Mouse (Mus musculus): ENCODE results near the gene Zfp688. TPM values are rescaled to one million over a fixed set of nuclear protein-coding genes. Genes with fewer than 3 reads are reported as not detected.
A peak's percentile ranks its signal among the peaks of the same experiment; 100 is the strongest.
"Not testable (repeated sequence)": the region's sequence is repeated elsewhere in the genome, so short reads cannot be mapped to it uniquely, and the experiment has no call there.

The Zfp688 gene
- total RNA-seq (2021): 10 to 100 TPM; 10.6 to 10.7 TPM
- long read RNA-seq, experiment 1, partial matches to known transcripts: 0 of 16 reads
- long read RNA-seq, experiment 1, other reads (novel, unspliced or antisense): 8 of 16 reads
- long read RNA-seq, experiment 2, partial matches to known transcripts: 0 of 9 reads
- long read RNA-seq, experiment 2, other reads (novel, unspliced or antisense): 4 of 9 reads

DNA sequence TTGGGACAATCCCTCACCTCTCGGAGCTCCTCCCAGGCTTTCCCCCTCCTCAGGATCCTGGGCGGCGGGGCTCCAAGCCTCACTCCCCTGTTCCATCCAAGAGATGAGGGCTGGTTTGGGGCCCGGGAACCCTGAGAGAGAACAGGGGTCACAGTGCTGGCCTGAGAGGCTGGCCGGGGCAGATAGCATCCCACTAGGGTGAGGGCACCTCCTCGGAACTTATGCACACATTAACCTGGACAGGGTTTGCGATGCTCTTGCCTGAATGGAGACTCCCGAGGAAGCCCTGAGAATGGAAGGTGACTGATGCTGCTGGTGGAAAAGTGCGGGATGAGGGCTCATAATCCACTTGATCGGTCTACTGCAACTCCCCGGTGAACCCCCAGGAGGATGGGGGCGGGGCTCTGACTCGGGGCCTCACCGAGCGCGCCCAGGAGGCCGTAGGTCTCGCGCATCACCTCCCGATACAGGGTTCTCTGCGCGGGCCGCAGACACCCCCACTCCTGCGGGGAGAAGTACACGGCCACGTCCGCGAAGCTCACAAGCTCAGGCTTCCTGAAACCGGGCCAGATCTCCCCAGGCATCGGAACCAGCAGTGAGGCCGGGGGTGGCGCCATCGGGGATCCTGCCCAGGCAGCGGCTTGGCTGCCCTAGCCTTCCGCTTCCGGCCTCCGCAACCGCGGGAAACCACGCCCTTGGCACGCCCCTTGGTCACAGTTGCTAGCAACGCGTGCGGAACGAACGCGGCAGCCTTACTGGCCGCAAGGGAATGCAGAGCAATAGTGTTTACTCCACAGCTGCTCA is at the start of gene Zfp688:
Zfp688 (minus strand) TSS at position 681 of the 804 bp plus-strand sequence.
- peak; percentile 89 to 90 for DNase-seq (ENCODE audit: low spot score in 2 of 2)

GRCm38 (mm10) chr7:127471646-127472010 is 49.8 kb upstream of the Zfp688 start:
- no peak for DNase-seq (ENCODE audit: low spot score in 2 of 2)

DNA sequence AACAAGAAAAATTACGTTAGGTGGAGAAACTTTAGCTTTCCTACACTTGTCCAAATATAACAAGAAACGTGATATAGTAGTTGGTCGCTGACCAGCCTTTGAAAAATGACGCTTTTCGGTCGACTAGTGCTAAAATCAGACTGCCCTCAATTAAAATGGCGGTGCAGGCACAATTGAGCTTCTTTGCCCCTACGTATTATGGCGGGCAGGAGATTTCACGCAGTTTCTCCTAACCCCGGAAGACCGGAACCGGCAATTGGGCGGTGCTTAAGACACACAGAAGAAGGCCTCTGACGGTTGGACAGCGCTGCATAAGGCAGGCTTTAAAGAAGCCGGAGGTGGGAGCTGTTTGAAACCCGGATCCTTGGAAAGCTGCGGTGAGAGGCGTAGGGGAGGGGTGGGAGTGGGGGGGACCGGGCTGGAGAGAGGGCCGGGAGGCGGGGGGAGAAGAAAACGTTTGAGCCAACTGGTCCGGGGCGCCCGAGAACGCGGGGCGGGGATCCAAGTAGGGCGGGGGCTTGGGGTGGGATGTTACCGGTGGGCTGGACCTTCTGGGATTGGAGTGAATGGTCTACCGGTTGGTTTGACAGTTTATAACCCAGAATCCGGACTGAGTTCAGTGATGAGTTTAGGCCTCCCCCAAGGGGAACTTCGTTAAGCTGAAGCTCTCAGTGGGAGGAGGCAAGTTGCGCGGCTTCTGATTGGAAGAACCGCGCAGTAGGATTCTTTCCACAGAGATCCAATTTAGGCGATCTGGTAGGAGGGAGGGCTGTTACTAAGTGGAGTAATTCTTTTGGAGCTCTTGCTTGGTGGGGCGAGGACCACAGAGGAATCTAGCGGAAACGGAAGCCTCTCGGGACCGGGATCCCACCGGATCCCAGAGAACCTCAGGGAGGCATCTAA is 49.1 kb upstream of the Zfp688 start:
- DNase-seq (ENCODE audit: low spot score in 2 of 2): peak; percentile 90 to 97

GRCm38 (mm10) chr7:127470011-127470715 is 48.3 kb upstream of the Zfp688 start:
- DNase-seq (ENCODE audit: low spot score in 2 of 2): peak in 1 of 2 experiments; percentile 20

DNA sequence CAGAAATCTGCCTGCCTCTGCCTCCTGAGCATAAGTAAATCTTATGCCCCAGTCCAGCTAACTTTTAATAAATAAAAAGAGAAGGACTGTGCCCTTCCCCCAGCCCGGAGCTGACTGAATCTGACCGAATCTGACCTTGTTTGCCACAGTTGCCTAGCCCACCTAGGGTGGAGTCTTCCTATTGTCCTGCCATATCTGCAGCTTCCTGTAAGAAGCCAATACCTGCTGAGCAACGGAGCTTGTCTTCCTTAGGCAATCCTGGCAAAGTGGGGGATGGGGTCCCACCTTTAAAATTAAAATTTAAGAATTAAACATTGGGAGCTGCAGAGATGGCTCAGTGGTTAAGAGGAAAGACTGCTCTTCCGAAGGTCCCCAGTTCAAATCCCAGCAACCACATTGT is 44.7 kb upstream of the Zfp688 start:
- DNase-seq (ENCODE audit: low spot score in 2 of 2): no peak

DNA sequence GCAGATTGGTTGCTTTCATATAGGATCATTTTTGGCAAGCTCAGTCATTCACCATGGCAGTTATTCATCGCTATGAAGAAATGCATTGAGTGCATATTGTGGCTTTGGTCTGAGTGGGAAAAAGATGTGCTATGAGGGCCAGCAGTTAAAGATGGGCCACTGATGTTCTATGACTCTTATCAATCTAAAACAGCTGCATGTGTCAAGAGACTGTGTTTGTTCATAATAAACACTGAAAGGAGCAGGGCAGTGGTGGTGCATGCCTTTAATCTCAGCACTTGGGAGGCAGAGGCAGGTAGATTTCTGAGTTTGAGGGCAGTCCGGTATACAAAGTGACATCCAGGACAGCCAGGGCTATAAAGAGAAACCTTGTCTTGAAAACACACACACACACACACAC is 43.8 kb upstream of the Zfp688 start:
- not testable (repeated sequence) for DNase-seq (ENCODE audit: low spot score in 2 of 2)

DNA sequence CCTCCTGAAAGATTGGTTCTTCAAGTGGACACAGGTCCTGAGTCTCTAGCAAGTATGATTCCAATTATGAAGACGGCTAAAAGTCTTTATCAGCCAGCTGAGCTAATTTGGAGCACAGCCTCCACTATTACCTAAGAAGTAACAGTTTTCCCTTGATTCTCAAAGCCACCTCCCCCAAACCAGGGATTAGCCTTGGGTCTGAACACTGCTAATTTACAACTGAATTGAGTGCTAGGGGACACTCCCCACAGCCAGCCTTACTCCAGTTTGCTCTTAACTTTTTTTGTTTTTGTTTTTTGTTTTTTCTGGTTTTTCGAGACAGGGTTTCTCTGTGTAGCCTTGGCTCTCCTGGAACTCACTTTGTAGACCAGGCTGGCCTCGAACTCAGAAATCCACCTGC is 43.3 kb upstream of the Zfp688 start:
- no peak for DNase-seq (ENCODE audit: low spot score in 2 of 2)

DNA sequence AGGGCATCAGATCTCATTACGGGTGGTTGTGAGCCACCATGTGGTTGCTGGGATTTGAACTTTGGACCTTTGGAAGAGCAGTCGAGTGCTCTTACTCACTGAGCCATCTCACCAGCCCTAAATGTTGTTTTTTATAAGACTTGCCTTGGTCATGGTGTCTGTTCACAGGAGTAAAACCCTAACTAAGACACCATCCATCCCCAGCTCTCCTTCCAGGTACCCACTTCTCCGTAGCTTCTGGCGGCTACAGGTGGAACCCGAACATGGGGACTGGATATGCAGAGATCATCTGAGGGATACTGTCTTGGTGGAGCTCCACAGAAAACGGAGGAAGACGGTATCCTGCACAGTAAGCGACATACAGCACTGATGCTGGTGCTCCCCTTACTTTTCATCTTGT is 37.4 kb upstream of the Zfp688 start, which contains the start of gene Prr14:
Prr14 (plus strand) TSS at position 301 of the 400 bp plus-strand sequence.
- DNase-seq (ENCODE audit: low spot score in 2 of 2): not testable (repeated sequence)

DNA sequence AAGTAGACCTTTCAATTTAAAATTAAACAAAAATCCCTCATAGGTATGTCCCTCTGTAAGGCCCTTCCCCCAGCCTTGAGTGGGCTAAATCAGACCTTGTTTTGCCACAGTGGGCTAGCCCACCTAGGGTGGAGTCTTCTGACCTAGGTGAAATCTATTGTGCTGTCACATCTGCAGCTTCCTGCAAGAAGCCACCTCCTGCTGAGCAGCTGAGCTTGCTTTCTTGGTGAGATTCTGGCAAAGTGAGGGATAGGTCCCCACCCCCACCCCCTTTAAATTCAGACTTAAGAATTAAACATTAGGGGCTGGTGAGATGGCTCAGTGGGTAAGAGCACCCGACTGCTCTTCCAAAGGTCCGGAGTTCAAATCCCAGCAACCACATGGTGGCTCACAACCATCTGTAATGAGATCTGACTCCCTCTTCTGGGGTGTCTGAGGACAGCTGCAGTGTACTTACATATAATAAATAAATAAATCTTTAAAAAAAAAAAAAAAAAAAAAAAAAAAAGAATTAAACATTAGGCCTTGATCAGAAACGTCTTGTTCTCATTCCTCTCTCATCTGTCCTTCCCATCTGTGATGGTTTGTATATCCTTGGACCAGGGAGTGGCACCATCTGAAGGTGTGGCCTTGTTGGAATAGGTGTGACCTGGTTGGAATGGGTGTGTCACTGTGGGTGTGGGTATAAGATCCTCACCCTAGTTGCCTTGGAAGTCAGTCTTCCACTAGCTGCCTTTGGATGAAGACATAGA is 36.7 kb upstream of the Zfp688 start:
- DNase-seq (ENCODE audit: low spot score in 2 of 2): not testable (repeated sequence)

DNA sequence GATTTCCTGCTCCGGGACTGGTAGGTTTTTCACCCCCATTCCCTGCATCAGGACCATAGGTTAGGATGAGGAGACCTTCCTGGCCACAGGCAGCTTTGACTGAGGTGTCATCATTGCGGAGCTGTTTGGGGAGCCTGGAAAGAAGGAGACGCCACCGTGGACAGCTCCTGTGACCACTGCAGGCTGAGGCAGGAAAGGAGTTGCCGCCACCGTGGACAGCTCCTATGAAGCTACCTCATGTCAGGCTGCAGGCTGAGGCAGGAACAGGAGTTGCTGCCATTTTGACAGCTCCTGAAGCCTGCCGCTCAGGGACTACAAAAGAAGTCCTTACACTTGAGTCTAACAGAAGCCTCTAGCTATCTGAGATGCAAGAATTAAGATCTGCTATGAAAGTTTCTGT is 33.0 kb upstream of the Zfp688 start:
- no peak for DNase-seq (ENCODE audit: low spot score in 2 of 2)

DNA sequence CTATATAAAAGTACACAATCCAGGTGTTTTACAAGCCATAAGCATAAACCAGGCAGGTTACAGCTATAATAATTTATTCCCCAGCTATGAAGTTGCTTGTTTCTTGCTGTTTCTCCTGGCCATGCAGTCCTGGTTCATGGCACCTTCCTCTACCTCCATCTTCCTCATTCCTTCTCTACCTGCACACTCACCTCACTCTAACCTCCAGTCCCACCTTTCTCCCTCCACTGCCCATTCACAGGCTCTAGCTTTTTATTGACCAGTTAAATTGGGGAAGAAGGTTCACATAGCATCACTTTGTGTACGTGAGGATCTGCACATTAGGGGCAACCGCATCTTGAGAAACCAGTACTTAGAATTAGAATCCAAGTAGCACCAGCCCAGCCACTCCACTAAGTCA is 31.2 kb upstream of the Zfp688 start:
- no peak for DNase-seq (ENCODE audit: low spot score in 2 of 2)

DNA sequence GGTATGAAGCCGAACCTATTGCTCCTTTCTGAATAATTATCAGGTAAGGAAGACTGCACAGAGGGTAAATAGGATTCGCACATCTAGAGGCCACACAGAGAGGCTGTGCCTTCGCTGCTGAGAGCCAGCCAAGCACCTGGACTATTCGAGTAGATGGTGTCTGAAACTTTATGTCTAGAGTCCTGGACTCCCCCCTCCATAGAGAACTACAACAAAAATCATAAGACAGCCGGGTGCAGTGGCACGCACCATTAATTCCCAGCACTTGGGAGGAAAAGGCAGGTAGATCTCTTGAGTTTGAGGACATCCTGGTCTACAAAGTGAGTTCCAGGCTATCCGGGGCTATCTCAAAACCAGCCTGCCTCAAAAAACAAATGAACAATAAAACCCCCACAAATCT is 28.1 kb upstream of the Zfp688 start:
- DNase-seq (ENCODE audit: low spot score in 2 of 2): no peak

- DNase-seq (ENCODE audit: low spot score in 2 of 2): peak; percentile 92 to 97
Measured at GRCm38 (mm10) chr7:127448521-127449300, 26.8 kb upstream of the Zfp688 start, which contains the start of gene Zfp689. Zfp689 (minus strand) TSS chr7:127449158.

- DNase-seq (ENCODE audit: low spot score in 2 of 2): no peak
Measured at GRCm38 (mm10) chr7:127443976-127444375, 22.1 kb upstream of the Zfp688 start.

- DNase-seq (ENCODE audit: low spot score in 2 of 2): no peak
Measured at GRCm38 (mm10) chr7:127437724-127438123, 15.9 kb upstream of the Zfp688 start.

DNA sequence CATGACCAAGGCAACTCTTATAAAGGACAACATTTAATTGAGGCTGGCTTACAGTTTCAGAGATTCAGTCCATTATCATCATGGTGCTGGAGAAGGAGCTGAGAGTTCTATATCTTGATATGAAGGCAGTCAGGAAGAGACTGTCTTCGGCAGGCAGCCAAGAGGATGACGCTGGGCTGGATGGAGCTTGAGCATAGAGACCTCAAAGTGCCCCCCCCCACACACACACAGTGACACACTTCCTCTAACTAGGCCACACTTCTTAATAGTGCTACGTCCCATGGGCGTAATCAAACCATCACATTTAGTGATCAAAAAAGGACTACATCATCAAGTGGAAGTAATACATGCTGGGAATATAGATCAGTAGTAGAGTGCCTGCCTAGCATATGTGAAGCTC is 13.3 kb upstream of the Zfp688 start:
- DNase-seq (ENCODE audit: low spot score in 2 of 2): no peak

DNA sequence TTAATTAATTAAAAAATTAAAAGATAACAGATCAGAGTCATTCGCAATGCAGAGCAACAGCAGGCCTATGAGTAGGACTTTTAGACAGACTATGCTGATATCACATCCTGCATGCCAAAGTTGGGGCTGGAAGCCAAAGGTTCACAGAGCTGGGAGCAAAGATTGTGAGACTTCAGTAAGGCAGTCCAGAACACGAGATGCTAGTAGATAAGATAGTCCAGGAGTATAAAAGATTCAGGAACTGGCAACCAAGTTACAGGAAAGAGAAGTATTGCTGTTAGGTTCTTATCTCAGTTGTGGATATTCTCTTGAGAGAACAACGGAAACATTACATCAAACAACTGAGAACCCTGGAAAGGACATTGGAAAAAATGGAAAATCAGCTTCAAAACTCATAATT is 4.5 kb upstream of the Zfp688 start:
- no peak for DNase-seq (ENCODE audit: low spot score in 2 of 2)

- DNase-seq (ENCODE audit: low spot score in 2 of 2): no peak
Measured at GRCm38 (mm10) chr7:127425911-127426310, 4.0 kb upstream of the Zfp688 start.

GRCm38 (mm10) chr7:127425291-127425690 is 3.4 kb upstream of the Zfp688 start:
- DNase-seq (ENCODE audit: low spot score in 2 of 2): no peak

Data from layer of hippocampus, postnatal 14 days (tissue).